Mouse (Mus musculus) myocyte (in vitro differentiated cells): ENCODE data around the gene Nupr1. TPM values are rescaled to one million over a fixed set of nuclear protein-coding genes. Genes with fewer than 3 reads are reported as not detected.

Experiments
- H3K27me3 ChIP-seq: one replicate; pipeline ENCODE4 v1.6.1; 2011; ENCODE audit not compliant: control insufficient read depth, insufficient read depth, insufficient read length
- H3K36me3 ChIP-seq: one replicate; pipeline ENCODE4 v1.6.1; 2011; ENCODE audit not compliant: control insufficient read depth, insufficient read depth
- H3K4me2 ChIP-seq: one replicate; pipeline ENCODE4 v1.6.1; 2011; ENCODE audit warnings: low read depth, control low read depth
- H3K4me3 ChIP-seq: one replicate; pipeline ENCODE4 v1.5.1; 2011; ENCODE audit warnings: mild to moderate bottlenecking, control low read depth, moderate library complexity
- H3K79me2 ChIP-seq: one replicate; pipeline ENCODE4 v1.6.1; 2011; ENCODE audit not compliant: control insufficient read depth, insufficient read depth
- H3ac ChIP-seq: one replicate; pipeline ENCODE4 v1.6.1; 2011; ENCODE audit not compliant: control insufficient read depth, insufficient read length
- CEBPB ChIP-seq: IDR thresholded peaks from 2 replicates; pipeline ENCODE4 v1.6.1; 2011; ENCODE audit warnings: mild to moderate bottlenecking, moderate library complexity; ENCODE audit not compliant: poor library complexity, insufficient read depth, severe bottlenecking
- E2F4 ChIP-seq: IDR thresholded peaks from one replicate; pipeline ENCODE4 v1.6.1; 2011; ENCODE audit warnings: mild to moderate bottlenecking, control low read depth, moderate library complexity; ENCODE audit not compliant: insufficient read depth
- MAX ChIP-seq: IDR thresholded peaks from one replicate; pipeline ENCODE4 v1.6.1; 2011; ENCODE audit warnings: low read depth, mild to moderate bottlenecking, control low read depth
- MYOD1 ChIP-seq, 3 experiments: IDR thresholded peaks; one replicate each; pipeline ENCODE4 v1.6.1; 2011; ENCODE audit warnings: control low read depth in 2 of 3, low read depth in 2 of 3, mild to moderate bottlenecking in 2 of 3, moderate library complexity in 1 of 3; ENCODE audit not compliant: insufficient read length in 2 of 3, control insufficient read depth in 1 of 3
- MYOG ChIP-seq, 3 experiments: IDR thresholded peaks; one replicate each; pipeline ENCODE4 v1.6.1; 2011; ENCODE audit warnings: control low read depth in 2 of 3, low read depth in 2 of 3, mild to moderate bottlenecking in 2 of 3; ENCODE audit not compliant: insufficient read length in 2 of 3, control insufficient read depth in 1 of 3, insufficient read depth in 1 of 3
- POLR2A ChIP-seq: IDR thresholded peaks from one replicate; pipeline ENCODE4 v1.6.1; 2011; ENCODE audit warnings: low read depth, mild to moderate bottlenecking, control low read depth, moderate library complexity; ENCODE audit not compliant: insufficient read length
- POLR2AphosphoS2 ChIP-seq: IDR thresholded peaks from one replicate; pipeline ENCODE4 v1.6.1; 2011; ENCODE audit warnings: low read depth, control low read depth; ENCODE audit not compliant: insufficient read length
- SRF ChIP-seq: IDR thresholded peaks from one replicate; pipeline ENCODE4 v1.6.1; 2011; ENCODE audit warnings: low read depth; ENCODE audit not compliant: control insufficient read depth, insufficient read length
- TCF12 ChIP-seq: IDR thresholded peaks from one replicate; pipeline ENCODE4 v1.6.1; 2011; ENCODE audit warnings: mild to moderate bottlenecking, control low read depth; ENCODE audit not compliant: poor library complexity, insufficient read depth, severe bottlenecking
- TCF3 ChIP-seq: IDR thresholded peaks from one replicate; pipeline ENCODE4 v1.6.1; 2011; ENCODE audit warnings: low read depth, control low read depth; ENCODE audit not compliant: insufficient read length
- USF1 ChIP-seq: IDR thresholded peaks from one replicate; pipeline ENCODE4 v1.6.1; 2011; ENCODE audit warnings: low read depth, mild to moderate bottlenecking, control low read depth, moderate library complexity
- polyA plus RNA-seq: library from polyadenylated mRNA; unstranded; fragments of >200 nt; fragmentation: generic; extraction: Trizol; gene quantifications from one replicate; pipeline ENCODE4 v1.2.1, GENCODE M21; 2012; ENCODE audit warnings: missing spikeins

The Nupr1 gene
- polyA plus RNA-seq, 1 experiment = 244 TPM

GRCm38 (mm10) chr7:126663646-126664045 is 33.0 kb upstream of the Nupr1 start:
- no peaks in the 10 kb centered on the region for H3K27me3 ChIP-seq
- H3ac ChIP-seq = no peak overlapping the region
- no peaks in the 10 kb centered on the region for H3K79me2 ChIP-seq
- no peak for TF ChIP-seq USF1
- no peaks in the 10 kb centered on the region for H3K36me3 ChIP-seq
- no peak overlapping the region for H3K4me2 ChIP-seq
- no peak overlapping the region for H3K4me3 ChIP-seq

DNA sequence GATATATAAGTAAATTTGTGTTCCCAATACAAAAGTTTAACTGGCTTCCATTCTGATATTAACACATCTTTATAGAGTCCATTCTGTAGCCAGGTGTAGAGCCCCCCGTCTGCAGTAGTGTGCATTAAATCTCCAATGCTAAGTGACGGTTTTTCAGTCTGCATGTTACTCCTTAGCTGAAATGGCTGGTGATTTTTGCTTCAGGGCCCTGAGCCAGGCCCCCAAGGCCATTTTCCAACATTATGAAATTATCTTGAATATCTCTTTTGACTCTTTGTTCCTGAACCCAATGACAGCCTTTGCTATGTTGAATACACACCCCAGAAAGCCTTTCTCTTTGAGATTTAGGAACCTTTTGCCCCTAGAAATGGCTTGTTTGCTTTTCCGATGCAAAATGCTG is 29.1 kb upstream of the Nupr1 start:
- H3ac ChIP-seq = no peak overlapping the region
- no peak overlapping the region for H3K4me3 ChIP-seq
- H3K4me2 ChIP-seq = no peak overlapping the region
- TF ChIP-seq MAX (no peak), MYOD1 (IDR thresholded peaks at IDR 0.05; ENCODE audit: control insufficient read depth in 1 of 3, insufficient read length in 2 of 3, low read depth in 2 of 3) (no peak), SRF (no peak), TCF3 (no peak), MYOG (IDR thresholded peaks at IDR 0.05; ENCODE audit: control insufficient read depth in 1 of 3, insufficient read depth in 1 of 3, insufficient read length in 2 of 3, low read depth in 2 of 3) (no peak), TCF12 (no peak), POLR2A (no peak), USF1 (no peak), POLR2AphosphoS2 (no peak), CEBPB (no peak), E2F4 (no peak)
- H3K27me3 ChIP-seq = no peaks in the 10 kb centered on the region
- H3K36me3 ChIP-seq = no peaks in the 10 kb centered on the region
- no peaks in the 10 kb centered on the region for H3K79me2 ChIP-seq

- H3ac ChIP-seq = no peak overlapping the region
- H3K4me3 ChIP-seq = no peak overlapping the region
- peaks cover 5% of the 10 kb centered on the region for H3K79me2 ChIP-seq
- H3K36me3 ChIP-seq = no peaks in the 10 kb centered on the region
- H3K27me3 ChIP-seq = no peaks in the 10 kb centered on the region
- H3K4me2 ChIP-seq = no peak overlapping the region
- TF ChIP-seq CEBPB (no peak), E2F4 (no peak), MYOD1 (IDR thresholded peaks at IDR 0.05; ENCODE audit: control insufficient read depth in 1 of 3, insufficient read length in 2 of 3, low read depth in 2 of 3) (no peak), POLR2A (no peak), MYOG (IDR thresholded peaks at IDR 0.05; ENCODE audit: control insufficient read depth in 1 of 3, insufficient read depth in 1 of 3, insufficient read length in 2 of 3, low read depth in 2 of 3) (no peak), TCF12 (no peak), MAX (no peak), TCF3 (no peak)
Observed at GRCm38 (mm10) chr7:126657522-126657921, 26.9 kb upstream of the Nupr1 start.

DNA sequence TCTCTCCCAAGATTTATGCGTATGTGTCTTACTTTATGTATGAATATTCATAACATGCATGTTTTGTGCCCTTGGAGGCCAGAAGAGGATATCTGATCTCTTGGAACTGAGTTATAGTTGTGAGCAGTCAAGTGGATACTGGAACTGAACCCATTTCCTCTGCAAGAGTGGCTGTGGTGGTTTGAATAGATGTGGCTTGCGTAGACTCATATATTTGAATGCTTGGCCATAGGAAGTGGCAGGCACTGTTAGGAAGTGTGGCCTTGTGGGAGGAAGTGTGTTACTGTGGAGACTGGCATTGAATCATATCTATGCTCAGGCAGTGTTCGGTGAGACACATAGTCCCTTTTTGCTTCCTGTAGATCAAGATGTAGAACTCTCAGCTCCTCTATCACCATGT is 25.0 kb upstream of the Nupr1 start:
- Histone ChIP-seq H3K4me2 (no peak overlapping the region), H3K27me3 (no peaks in the 10 kb centered on the region), H3K79me2 (peaks cover 5% of the 10 kb centered on the region), H3ac (no peak overlapping the region), H3K4me3 (no peak overlapping the region), H3K36me3 (no peaks in the 10 kb centered on the region)
- TF ChIP-seq TCF12 (no peak), TCF3 (no peak), POLR2AphosphoS2 (no peak), MAX (no peak), SRF (no peak), CEBPB (no peak), MYOG (IDR thresholded peaks at IDR 0.05; ENCODE audit: control insufficient read depth in 1 of 3, insufficient read depth in 1 of 3, insufficient read length in 2 of 3, low read depth in 2 of 3) (no peak), E2F4 (no peak)

GRCm38 (mm10) chr7:126653991-126654390 is 23.3 kb upstream of the Nupr1 start:
- H3K4me2 ChIP-seq = no peak overlapping the region
- no peaks in the 10 kb centered on the region for H3K36me3 ChIP-seq
- no peak overlapping the region for H3K4me3 ChIP-seq
- TF ChIP-seq USF1 (no peak), TCF3 (no peak), CEBPB (no peak), POLR2A (no peak), MYOG (IDR thresholded peaks at IDR 0.05; ENCODE audit: control insufficient read depth in 1 of 3, insufficient read depth in 1 of 3, insufficient read length in 2 of 3, low read depth in 2 of 3) (no peak), POLR2AphosphoS2 (no peak), TCF12 (no peak), MAX (no peak)
- H3ac ChIP-seq = no peak overlapping the region
- peaks cover 14% of the 10 kb centered on the region for H3K79me2 ChIP-seq
- no peaks in the 10 kb centered on the region for H3K27me3 ChIP-seq
